Mouse (Mus musculus): ENCODE data around the gene Hes6. TPM values are rescaled to one million over a fixed set of nuclear protein-coding genes. Genes with fewer than 3 reads are reported as not detected.

The Hes6 gene
- polyA plus RNA-seq, 1 experiment from 2014 or later = 65.8 TPM

DNA sequence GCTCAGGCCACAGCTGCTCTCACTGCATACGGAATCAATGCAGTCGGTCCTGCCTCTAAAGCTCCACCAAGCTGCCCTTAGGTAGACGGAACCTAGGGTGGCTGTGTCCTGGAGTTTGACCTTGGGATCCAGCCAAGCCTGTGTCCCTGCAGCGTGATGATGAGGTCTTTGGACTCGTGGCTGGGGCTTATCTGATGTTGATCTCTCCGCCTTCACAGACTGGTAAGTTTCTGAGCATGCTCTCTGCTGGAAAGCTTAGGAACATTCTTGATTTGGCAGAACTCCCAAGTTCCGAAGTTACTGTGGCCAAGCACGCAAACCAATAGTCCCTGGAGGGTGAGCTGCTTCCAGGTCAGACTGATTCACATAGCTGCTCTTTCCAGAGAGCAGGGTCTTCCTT, 32.2 kb upstream of the Hes6 start:
- Histone ChIP-seq H3K36me3 (ENCODE audit: control insufficient read depth, insufficient read depth, low read length) (no peaks in the 10 kb centered on the region), H3K4me3 (ENCODE audit: low read length) (no peak overlapping the region), H3K4me1 (ENCODE audit: control insufficient read depth, insufficient read depth, low read length) (peaks cover 3% of the 10 kb centered on the region; the same call in 1 of the 2 replicates), H3K4me2 (replicated peaks; ENCODE audit: low read depth, low read length) (no peak overlapping the region), H3K9me3 (ENCODE audit: control insufficient read depth, low read length) (peaks cover 5% of the 10 kb centered on the region; the same call in 1 of the 2 replicates), H3K27ac (ENCODE audit: low read depth, low read length) (no peak overlapping the region), H3K9ac (ENCODE audit: low read depth, low read length) (no peak overlapping the region), H3K27me3 (ENCODE audit: control insufficient read depth, insufficient read depth, low read length) (no peaks in the 10 kb centered on the region)
- ATAC-seq (ENCODE audit: low FRiP score, low TSS enrichment) = no peak
- WGBS = 51% methylated on average over 8 of the region's 8 CpGs

DNA sequence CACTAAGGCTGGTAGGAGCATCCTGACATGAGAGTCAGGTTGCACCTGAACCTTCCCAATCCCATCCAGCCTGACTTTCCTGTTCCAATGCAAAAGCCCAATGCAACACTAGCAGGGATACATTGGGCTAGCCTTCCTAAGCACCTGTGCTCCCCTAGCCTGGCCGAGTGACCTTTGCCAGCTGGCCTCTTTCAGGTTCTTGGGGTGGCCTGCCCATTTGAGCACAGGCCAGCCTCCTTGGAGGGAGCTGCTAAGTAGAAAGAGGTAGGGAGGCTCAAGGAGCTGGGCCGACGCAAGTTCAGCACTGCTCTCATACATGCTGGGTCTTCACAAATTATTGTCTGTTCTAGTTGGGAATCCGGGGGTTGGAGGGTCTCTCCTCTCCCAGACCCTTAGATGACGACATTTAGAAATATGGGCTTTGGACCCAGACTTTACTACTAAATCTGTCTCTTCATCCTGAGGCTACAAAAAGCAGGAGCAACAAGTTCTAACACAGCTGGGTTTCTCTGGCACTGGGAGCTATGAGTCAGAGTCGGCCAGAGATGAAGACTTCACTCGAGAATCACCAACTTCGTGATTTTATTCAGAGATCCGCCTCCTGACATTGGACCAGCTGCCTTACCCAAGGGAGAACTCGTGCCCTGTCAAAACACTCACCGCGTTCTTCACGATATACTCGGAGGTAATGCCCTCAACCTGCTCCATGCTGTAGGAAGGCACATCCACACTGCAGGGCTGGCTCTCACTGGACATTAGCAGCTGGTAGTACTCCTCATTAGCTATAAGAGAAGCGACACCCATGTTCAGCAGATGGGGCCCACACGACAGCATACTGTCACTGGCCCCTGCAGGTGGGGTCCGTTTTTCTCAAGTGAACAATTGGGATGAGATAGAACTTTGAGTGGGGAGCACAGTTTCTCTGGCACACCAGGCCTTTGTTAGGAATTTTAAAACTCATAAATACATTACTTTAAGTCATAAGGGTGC, 31.3 kb upstream of the Hes6 start:
- no peak overlapping the region for H3K4me3 ChIP-seq (ENCODE audit: low read length)
- no peak overlapping the region for H3K9ac ChIP-seq (ENCODE audit: low read depth, low read length)
- no peak overlapping the region for H3K27ac ChIP-seq (ENCODE audit: low read depth, low read length)
- H3K36me3 ChIP-seq (ENCODE audit: control insufficient read depth, insufficient read depth, low read length) = no peaks in the 10 kb centered on the region
- H3K9me3 ChIP-seq (ENCODE audit: control insufficient read depth, low read length) = peaks cover 5% of the 10 kb centered on the region; the same call in 1 of the 2 replicates
- H3K4me1 ChIP-seq (ENCODE audit: control insufficient read depth, insufficient read depth, low read length) = peaks cover 3% of the 10 kb centered on the region; the same call in 1 of the 2 replicates
- no peak overlapping the region for H3K4me2 ChIP-seq (replicated peaks; ENCODE audit: low read depth, low read length)
- H3K27me3 ChIP-seq (ENCODE audit: control insufficient read depth, insufficient read depth, low read length) = no peaks in the 10 kb centered on the region
- no peak for ATAC-seq (ENCODE audit: low FRiP score, low TSS enrichment)
- WGBS = 84% methylated on average over 17 of the region's 17 CpGs

DNA sequence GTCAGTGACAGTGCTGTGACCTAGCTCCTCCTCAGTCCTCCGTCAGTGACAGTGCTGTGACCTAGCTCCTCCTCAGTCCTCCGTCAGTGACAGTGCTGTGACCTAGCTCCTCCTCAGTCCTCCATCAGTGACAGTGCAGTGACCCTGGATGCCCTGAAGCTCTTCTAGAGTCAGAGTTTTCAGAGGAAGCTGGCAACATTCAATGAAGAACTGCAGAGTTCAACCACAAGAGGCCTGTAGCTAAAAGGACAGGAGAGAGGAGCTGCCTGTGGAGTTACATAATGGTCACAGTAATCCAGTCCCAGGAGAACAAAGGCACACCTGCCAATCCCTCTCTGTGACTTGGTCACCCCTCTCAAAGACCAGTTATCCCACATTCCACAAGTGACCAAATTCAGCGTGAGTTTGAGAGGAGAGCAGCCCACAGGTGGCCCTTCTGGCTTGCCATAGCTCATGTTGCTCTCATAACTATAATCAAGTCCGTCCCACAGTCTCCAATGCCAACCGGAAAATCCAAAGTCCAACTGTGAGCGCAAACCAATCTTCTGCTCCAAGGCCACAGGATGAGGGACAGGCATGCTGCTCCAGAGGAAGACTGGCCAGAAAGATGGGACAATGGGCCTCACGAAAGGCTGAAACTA, 28.6 kb upstream of the Hes6 start:
- Histone ChIP-seq H3K9me3 (ENCODE audit: control insufficient read depth, low read length) (peaks cover 2% of the 10 kb centered on the region; the same call in 1 of the 2 replicates), H3K36me3 (ENCODE audit: control insufficient read depth, insufficient read depth, low read length) (no peaks in the 10 kb centered on the region), H3K4me1 (ENCODE audit: control insufficient read depth, insufficient read depth, low read length) (peaks cover 3% of the 10 kb centered on the region; the same call in 1 of the 2 replicates), H3K27me3 (ENCODE audit: control insufficient read depth, insufficient read depth, low read length) (no peaks in the 10 kb centered on the region), H3K27ac (ENCODE audit: low read depth, low read length) (no peak overlapping the region), H3K4me3 (ENCODE audit: low read length) (no peak overlapping the region), H3K9ac (ENCODE audit: low read depth, low read length) (no peak overlapping the region), H3K4me2 (replicated peaks; ENCODE audit: low read depth, low read length) (no peak overlapping the region)
- 81% methylated on average over 6 of the region's 7 CpGs for WGBS
- ATAC-seq (ENCODE audit: low FRiP score, low TSS enrichment) = no peak

DNA sequence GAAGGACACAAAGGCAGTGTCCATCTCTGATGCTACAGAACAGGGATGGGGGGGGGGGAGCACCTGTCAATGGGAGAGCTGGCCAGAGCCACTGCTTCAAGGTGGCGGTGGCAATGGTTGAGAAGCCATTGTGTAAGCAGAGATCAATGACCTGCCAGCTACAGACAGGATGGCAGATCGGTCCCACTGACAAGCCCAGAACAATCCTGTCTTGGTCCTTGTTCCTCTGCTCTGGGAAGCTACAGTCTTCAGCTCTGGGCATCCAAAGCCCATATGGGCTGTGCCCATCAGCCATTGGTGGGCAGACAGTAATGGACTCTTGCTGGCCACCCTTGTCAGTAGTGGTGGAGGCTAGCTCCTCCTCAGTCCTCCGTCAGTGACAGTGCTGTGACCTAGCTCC, 28.0 kb upstream of the Hes6 start:
- WGBS = 94% methylated on average over 3 of the region's 3 CpGs
- no peak overlapping the region for H3K9ac ChIP-seq (ENCODE audit: low read depth, low read length)
- no peak overlapping the region for H3K4me3 ChIP-seq (ENCODE audit: low read length)
- no peak for ATAC-seq (ENCODE audit: low FRiP score, low TSS enrichment)
- H3K9me3 ChIP-seq (ENCODE audit: control insufficient read depth, low read length) = no peaks in the 10 kb centered on the region
- no peak overlapping the region for H3K27ac ChIP-seq (ENCODE audit: low read depth, low read length)
- H3K27me3 ChIP-seq (ENCODE audit: control insufficient read depth, insufficient read depth, low read length) = no peaks in the 10 kb centered on the region
- no peak overlapping the region for H3K4me2 ChIP-seq (replicated peaks; ENCODE audit: low read depth, low read length)
- H3K4me1 ChIP-seq (ENCODE audit: control insufficient read depth, insufficient read depth, low read length) = peaks cover 4% of the 10 kb centered on the region; the same call in 1 of the 2 replicates
- no peaks in the 10 kb centered on the region for H3K36me3 ChIP-seq (ENCODE audit: control insufficient read depth, insufficient read depth, low read length)

DNA sequence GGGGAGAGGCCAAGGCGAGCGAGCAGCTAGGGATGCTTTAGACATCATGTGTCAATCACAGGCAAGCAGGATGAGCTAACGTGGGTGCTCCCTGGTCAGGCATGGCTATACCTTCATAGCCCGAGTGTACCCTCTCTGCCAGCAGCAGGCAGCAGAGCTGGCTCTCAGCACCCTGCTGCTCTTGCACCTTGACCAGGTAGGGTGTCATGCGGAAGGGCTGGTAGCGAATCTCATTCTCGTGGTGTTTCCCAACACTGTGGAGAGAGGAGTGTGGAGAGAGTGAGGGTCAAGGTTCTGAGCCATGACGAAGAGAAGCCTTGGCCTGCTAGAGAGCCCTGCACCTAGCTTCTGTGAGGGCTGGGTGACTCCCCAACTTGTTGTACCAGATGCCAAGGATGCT, 25.9 kb upstream of the Hes6 start:
- no peak for ATAC-seq (ENCODE audit: low FRiP score, low TSS enrichment)
- no peak overlapping the region for H3K4me2 ChIP-seq (replicated peaks; ENCODE audit: low read depth, low read length)
- WGBS = 85% methylated on average over 8 of the region's 8 CpGs
- no peaks in the 10 kb centered on the region for H3K36me3 ChIP-seq (ENCODE audit: control insufficient read depth, insufficient read depth, low read length)
- H3K4me3 ChIP-seq (ENCODE audit: low read length) = no peak overlapping the region
- H3K27me3 ChIP-seq (ENCODE audit: control insufficient read depth, insufficient read depth, low read length) = no peaks in the 10 kb centered on the region
- no peak overlapping the region for H3K9ac ChIP-seq (ENCODE audit: low read depth, low read length)
- H3K4me1 ChIP-seq (ENCODE audit: control insufficient read depth, insufficient read depth, low read length) = peaks cover 3% of the 10 kb centered on the region; the same call in 1 of the 2 replicates
- no peak overlapping the region for H3K27ac ChIP-seq (ENCODE audit: low read depth, low read length)
- no peaks in the 10 kb centered on the region for H3K9me3 ChIP-seq (ENCODE audit: control insufficient read depth, low read length)

DNA sequence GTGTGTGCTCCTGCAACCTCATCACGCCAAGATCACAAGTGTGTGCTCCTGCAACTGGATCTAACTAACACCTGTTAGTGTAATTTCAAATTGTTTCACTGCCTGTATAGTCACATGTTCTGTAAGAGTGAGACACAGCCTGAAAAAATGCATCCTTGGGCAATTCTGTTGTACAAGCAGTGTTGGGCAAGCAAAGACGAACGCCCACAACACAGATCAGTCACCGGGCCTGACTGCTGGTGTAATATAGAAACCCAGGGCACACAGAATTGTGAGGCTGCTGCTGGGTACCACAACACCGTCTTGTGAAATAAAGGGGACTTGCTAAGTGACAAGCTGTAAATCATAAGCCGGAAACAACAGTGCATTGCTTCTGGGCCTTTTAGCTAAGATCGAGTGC, 23.7 kb upstream of the Hes6 start:
- H3K4me1 ChIP-seq (ENCODE audit: control insufficient read depth, insufficient read depth, low read length) = peaks cover 3% of the 10 kb centered on the region; the same call in 1 of the 2 replicates
- no peaks in the 10 kb centered on the region for H3K9me3 ChIP-seq (ENCODE audit: control insufficient read depth, low read length)
- no peaks in the 10 kb centered on the region for H3K27me3 ChIP-seq (ENCODE audit: control insufficient read depth, insufficient read depth, low read length)
- no peak overlapping the region for H3K27ac ChIP-seq (ENCODE audit: low read depth, low read length)
- no peak for ATAC-seq (ENCODE audit: low FRiP score, low TSS enrichment)
- no peak overlapping the region for H3K4me3 ChIP-seq (ENCODE audit: low read length)
- H3K9ac ChIP-seq (ENCODE audit: low read depth, low read length) = no peak overlapping the region
- 75% methylated on average over 7 of the region's 7 CpGs for WGBS
- H3K36me3 ChIP-seq (ENCODE audit: control insufficient read depth, insufficient read depth, low read length) = no peaks in the 10 kb centered on the region
- H3K4me2 ChIP-seq (replicated peaks; ENCODE audit: low read depth, low read length) = no peak overlapping the region

DNA sequence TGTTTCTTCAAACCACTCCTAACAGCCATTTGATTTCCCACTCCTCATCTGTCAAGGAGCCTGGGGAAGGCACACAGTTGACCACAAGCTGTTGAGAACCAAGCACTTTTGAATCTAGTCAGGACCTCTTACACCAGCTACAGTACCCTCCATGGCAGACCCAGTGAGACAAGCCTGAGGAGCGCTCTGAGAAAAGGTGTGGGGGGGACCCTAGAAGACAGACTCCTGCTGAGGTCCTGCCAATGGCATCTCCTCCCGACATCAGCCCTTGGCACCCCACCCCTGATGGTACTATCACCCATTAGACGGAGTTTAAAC, 23.2 kb upstream of the Hes6 start:
- H3K4me1 ChIP-seq (ENCODE audit: control insufficient read depth, insufficient read depth, low read length) = peaks cover 3% of the 10 kb centered on the region; the same call in 1 of the 2 replicates
- H3K9ac ChIP-seq (ENCODE audit: low read depth, low read length) = no peak overlapping the region
- H3K4me2 ChIP-seq (replicated peaks; ENCODE audit: low read depth, low read length) = no peak overlapping the region
- no peak for ATAC-seq (ENCODE audit: low FRiP score, low TSS enrichment)
- no peak overlapping the region for H3K4me3 ChIP-seq (ENCODE audit: low read length)
- WGBS = 85% methylated on average over 3 of the region's 3 CpGs
- H3K36me3 ChIP-seq (ENCODE audit: control insufficient read depth, insufficient read depth, low read length) = no peaks in the 10 kb centered on the region
- H3K27ac ChIP-seq (ENCODE audit: low read depth, low read length) = peak overlapping the region; percentile 38; the same call in 1 of the 2 replicates
- H3K27me3 ChIP-seq (ENCODE audit: control insufficient read depth, insufficient read depth, low read length) = no peaks in the 10 kb centered on the region
- H3K9me3 ChIP-seq (ENCODE audit: control insufficient read depth, low read length) = no peaks in the 10 kb centered on the region

DNA sequence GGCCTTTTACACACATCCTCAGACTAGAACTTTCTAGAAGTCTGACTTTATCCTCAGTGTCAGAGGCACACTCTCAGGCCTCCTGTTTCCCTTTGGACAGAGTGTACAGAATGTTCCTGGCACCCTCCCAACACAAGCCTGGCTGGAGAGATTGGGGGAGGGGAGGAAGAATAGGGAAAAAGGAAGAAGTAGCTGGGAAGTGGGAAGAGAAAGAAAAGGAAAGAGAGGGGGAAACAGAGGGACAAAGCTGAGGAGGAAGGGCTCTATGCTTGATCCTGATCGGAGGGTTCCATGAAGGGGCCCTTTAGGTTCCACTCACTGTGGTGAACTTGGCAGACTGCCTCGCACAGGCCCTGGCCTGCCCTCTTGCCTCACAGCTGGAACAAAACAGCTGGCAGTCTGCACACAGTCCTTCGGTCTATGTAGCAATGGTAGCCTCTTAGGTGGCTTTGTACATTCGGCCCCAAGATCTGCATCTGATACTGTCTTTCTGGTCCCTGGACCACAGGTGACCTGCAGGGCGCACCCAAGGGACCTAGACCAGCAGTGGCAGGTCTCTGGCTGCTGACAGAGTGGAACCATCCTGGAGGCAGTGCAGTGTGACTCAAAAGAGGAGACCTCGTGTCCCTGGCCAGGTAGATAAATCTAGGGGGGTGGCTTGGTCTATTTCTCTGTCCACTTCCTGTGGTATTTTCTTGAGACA, 22.7 kb upstream of the Hes6 start:
- WGBS = 60% methylated on average over 6 of the region's 6 CpGs
- H3K9me3 ChIP-seq (ENCODE audit: control insufficient read depth, low read length) = no peaks in the 10 kb centered on the region
- H3K4me2 ChIP-seq (replicated peaks; ENCODE audit: low read depth, low read length) = no peak overlapping the region
- no peaks in the 10 kb centered on the region for H3K27me3 ChIP-seq (ENCODE audit: control insufficient read depth, insufficient read depth, low read length)
- no peak overlapping the region for H3K4me3 ChIP-seq (ENCODE audit: low read length)
- ATAC-seq (ENCODE audit: low FRiP score, low TSS enrichment) = peak; percentile 68; the same call in 1 of the 2 replicates
- H3K4me1 ChIP-seq (ENCODE audit: control insufficient read depth, insufficient read depth, low read length) = peaks cover 3% of the 10 kb centered on the region; the same call in 1 of the 2 replicates
- peak overlapping the region; percentile 38 for H3K27ac ChIP-seq (ENCODE audit: low read depth, low read length)
- no peaks in the 10 kb centered on the region for H3K36me3 ChIP-seq (ENCODE audit: control insufficient read depth, insufficient read depth, low read length)
- H3K9ac ChIP-seq (ENCODE audit: low read depth, low read length) = no peak overlapping the region
